Mouse (Mus musculus) stomach, postnatal 0 days (tissue): Measurements from ENCODE around the gene Slc35b2. TPM values are rescaled to one million over a fixed set of nuclear protein-coding genes. Genes with fewer than 3 reads are reported as not detected.

Source experiments
- ATAC-seq: fragments of 200-750 bp; cut with Nextera tagmentation; 2 replicates; pipeline ENCODE4 v1.8.0; 2017; ENCODE audit not compliant: low FRiP score, low TSS enrichment
- DNase-seq: peaks from one replicate; pipeline ENCODE4 v3.0.0-alpha.2; 2016; ENCODE audit warnings: low spot score
- H3K27ac ChIP-seq: fragments of 300-500 bp; sonication (generic); replicated peaks from 2 replicates; pipeline ENCODE4 v1.5.1; 2014; ENCODE audit warnings: mild to moderate bottlenecking, control low read depth
- H3K27me3 ChIP-seq: fragments of 300-500 bp; sonication (generic); 2 replicates; pipeline ENCODE4 v1.6.1; 2014; ENCODE audit warnings: low read length; ENCODE audit not compliant: control insufficient read depth, insufficient read depth
- H3K36me3 ChIP-seq: fragments of 300-500 bp; sonication (generic); 2 replicates; pipeline ENCODE4 v1.6.1; 2014; ENCODE audit warnings: low read length, mixed read lengths; ENCODE audit not compliant: control insufficient read depth, insufficient read depth
- H3K4me1 ChIP-seq: fragments of 300-500 bp; sonication (generic); replicated peaks from 2 replicates; pipeline ENCODE4 v1.6.1; 2014; ENCODE audit warnings: antibody characterized with exemption; ENCODE audit not compliant: control insufficient read depth, insufficient read depth
- H3K4me2 ChIP-seq: fragments of 300-500 bp; sonication (generic); replicated peaks from 2 replicates; pipeline ENCODE4 v1.6.1; 2014; ENCODE audit warnings: low read depth, mild to moderate bottlenecking, control low read depth, moderate library complexity
- H3K4me3 ChIP-seq: fragments of 300-500 bp; sonication (generic); 2 replicates; pipeline ENCODE4 v1.5.1; 2014; ENCODE audit warnings: low read depth, low read length, control low read depth
- H3K9ac ChIP-seq: fragments of 300-500 bp; sonication (generic); 2 replicates; pipeline ENCODE4 v1.6.1; 2014; ENCODE audit warnings: mild to moderate bottlenecking, low read length, control low read depth, mixed read lengths
- H3K9me3 ChIP-seq: fragments of 300-500 bp; sonication (generic); 2 replicates; pipeline ENCODE4 v1.6.1; 2016; ENCODE audit warnings: low read length; ENCODE audit not compliant: control insufficient read depth
- CTCF ChIP-seq: IDR thresholded peaks from 2 replicates; pipeline ENCODE4 v1.5.1; 2016; ENCODE audit warnings: antibody characterized with exemption, low read depth, mild to moderate bottlenecking, moderate library complexity
- EP300 ChIP-seq: optimal IDR thresholded peaks from 2 replicates; pipeline ENCODE3; 2016; ENCODE audit warnings: antibody characterized with exemption
- WGBS: fragments of 180-500 bp; shearing (Covaris S2); extraction: QIAGEN DNeasy Blood & Tissue Kit; methylation state at CpG from one replicate; pipeline ENCODE4 v1.1.7; 2014; 5-methylcytosine and 5-hydroxymethylcytosine counted together
- polyA plus RNA-seq: library from polyadenylated mRNA; unstranded; fragments of >200 nt; fragmentation: Nextera tagmentation; extraction: Ambion mirVana; gene quantifications from 2 replicates; pipeline ENCODE4 v1.2.1, GENCODE M21; 2015

The Slc35b2 gene
- polyA plus RNA-seq, 1 experiment from 2014 or later: 72.7 TPM

- Histone ChIP-seq H3K36me3 (no peaks in the 10 kb centered on the region), H3K4me3 (no peak overlapping the region), H3K27me3 (no peaks in the 10 kb centered on the region), H3K4me2 (no peak overlapping the region), H3K9me3 (no peaks in the 10 kb centered on the region), H3K4me1 (no peaks in the 10 kb centered on the region), H3K9ac (no peak overlapping the region), H3K27ac (no peak overlapping the region)
- DNase-seq (no peak), ATAC-seq (no peak)
- TF ChIP-seq EP300 (no peak), CTCF (peak; percentile 29)
- 43% methylated on average over 13 of the region's 13 CpGs for WGBS
Observed at GRCm38 (mm10) chr17:45530346-45530782, 33.3 kb upstream of the Slc35b2 start.

- no peak for ATAC-seq
Observed at GRCm38 (mm10) chr17:45532896-45533295, 30.8 kb upstream of the Slc35b2 start.

DNA sequence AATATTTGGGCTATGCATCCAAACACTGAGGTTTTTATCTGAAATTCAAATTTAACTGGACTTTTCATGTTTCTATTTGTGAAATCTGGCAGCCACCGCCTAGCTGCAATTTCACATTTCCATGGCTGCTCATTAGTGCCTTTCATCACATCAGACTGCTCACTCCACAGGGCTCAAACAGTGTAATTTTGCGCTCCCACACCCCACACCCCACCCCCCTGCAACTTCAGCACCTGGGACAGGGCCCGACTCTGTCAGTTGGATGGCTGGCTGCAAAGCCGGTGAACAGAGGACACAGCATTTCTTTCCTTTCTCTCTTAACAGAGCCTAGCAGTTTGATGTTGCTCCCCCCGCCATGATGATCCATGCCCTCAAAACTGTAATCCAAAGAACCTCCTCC, 27.4 kb upstream of the Slc35b2 start:
- Histone ChIP-seq H3K4me3 (no peak overlapping the region), H3K9ac (no peak overlapping the region), H3K27me3 (peaks cover 2% of the 10 kb centered on the region; the same call in 1 of the 2 replicates), H3K36me3 (no peaks in the 10 kb centered on the region), H3K4me2 (no peak overlapping the region), H3K9me3 (no peaks in the 10 kb centered on the region), H3K4me1 (no peaks in the 10 kb centered on the region), H3K27ac (no peak overlapping the region)
- DNase-seq (peak; percentile 64), ATAC-seq (no peak)
- TF ChIP-seq EP300 (no peak), CTCF (no peak)
- WGBS: 10% methylated on average over 5 of the region's 5 CpGs

More at GRCm38 (mm10) chr17:45532896-45533295, 30.8 kb upstream of the Slc35b2 start:
- DNase-seq: no peak
- peaks cover 2% of the 10 kb centered on the region; the same call in 1 of the 2 replicates for H3K27me3 ChIP-seq
- H3K4me2 ChIP-seq: no peak overlapping the region
- H3K27ac ChIP-seq: no peak overlapping the region
- H3K36me3 ChIP-seq: no peaks in the 10 kb centered on the region
- 53% methylated on average over 15 of the region's 15 CpGs for WGBS
- no peak for TF ChIP-seq CTCF
- no peak for TF ChIP-seq EP300
- no peak overlapping the region for H3K9ac ChIP-seq
- no peak overlapping the region for H3K4me3 ChIP-seq
- H3K4me1 ChIP-seq: no peaks in the 10 kb centered on the region
- H3K9me3 ChIP-seq: no peaks in the 10 kb centered on the region

DNA sequence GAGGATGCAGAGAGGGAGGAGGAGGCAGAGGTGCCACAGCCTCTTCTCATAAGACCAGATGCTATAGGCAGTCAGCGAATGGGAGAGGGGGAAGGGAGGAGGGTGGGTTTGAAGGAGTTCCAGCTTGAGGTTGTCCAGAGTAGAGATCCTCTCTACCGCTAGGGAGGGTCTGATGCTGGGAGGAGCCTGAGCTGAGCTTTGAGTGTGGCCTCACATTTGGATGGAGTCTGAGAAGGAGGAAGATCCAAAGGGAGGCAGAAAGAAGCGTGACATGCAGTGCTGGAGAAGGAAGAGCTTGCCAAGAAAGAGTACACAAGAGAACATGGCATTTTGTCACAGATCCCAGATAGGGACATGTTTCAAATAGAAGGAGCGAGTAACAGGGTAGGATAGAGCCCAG, 25.3 kb upstream of the Slc35b2 start:
- Histone ChIP-seq H3K27ac (no peak overlapping the region), H3K4me1 (no peaks in the 10 kb centered on the region), H3K9me3 (no peaks in the 10 kb centered on the region), H3K27me3 (peaks cover 2% of the 10 kb centered on the region; the same call in 1 of the 2 replicates), H3K4me3 (no peak overlapping the region), H3K36me3 (no peaks in the 10 kb centered on the region; the same call in 1 of the 2 replicates), H3K9ac (no peak overlapping the region), H3K4me2 (no peak overlapping the region)
- TF ChIP-seq CTCF: no peak
- TF ChIP-seq EP300: no peak
- DNase-seq (no peak), ATAC-seq (no peak)
- 52% methylated on average over 4 of the region's 4 CpGs for WGBS

DNA sequence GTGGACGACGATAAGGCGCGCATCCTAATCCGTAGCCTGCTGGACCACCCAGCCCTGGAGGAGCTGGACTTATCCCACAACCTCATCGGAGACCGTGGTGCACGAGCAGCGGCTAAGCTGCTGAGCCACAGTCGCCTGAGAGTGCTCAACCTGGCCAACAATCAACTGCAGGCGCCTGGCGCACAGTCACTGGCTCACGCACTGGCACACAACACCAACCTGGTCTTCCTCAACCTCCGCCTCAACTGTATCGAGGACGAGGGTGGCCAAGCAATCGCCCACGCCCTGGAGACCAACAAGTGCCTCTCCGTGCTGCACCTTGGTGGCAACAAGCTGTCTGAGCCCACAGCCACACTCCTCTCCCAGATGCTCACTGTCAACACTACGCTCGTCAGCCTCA, 24.0 kb upstream of the Slc35b2 start:
- Histone ChIP-seq H3K27ac (no peak overlapping the region), H3K9ac (no peak overlapping the region), H3K9me3 (no peaks in the 10 kb centered on the region), H3K27me3 (peaks cover 2% of the 10 kb centered on the region; the same call in 1 of the 2 replicates), H3K4me1 (no peaks in the 10 kb centered on the region), H3K36me3 (no peaks in the 10 kb centered on the region; the same call in 1 of the 2 replicates), H3K4me2 (no peak overlapping the region), H3K4me3 (no peak overlapping the region)
- ATAC-seq (no peak), DNase-seq (no peak)
- WGBS: 66% methylated on average over 21 of the region's 21 CpGs
- TF ChIP-seq CTCF: no peak
- no peak for TF ChIP-seq EP300

DNA sequence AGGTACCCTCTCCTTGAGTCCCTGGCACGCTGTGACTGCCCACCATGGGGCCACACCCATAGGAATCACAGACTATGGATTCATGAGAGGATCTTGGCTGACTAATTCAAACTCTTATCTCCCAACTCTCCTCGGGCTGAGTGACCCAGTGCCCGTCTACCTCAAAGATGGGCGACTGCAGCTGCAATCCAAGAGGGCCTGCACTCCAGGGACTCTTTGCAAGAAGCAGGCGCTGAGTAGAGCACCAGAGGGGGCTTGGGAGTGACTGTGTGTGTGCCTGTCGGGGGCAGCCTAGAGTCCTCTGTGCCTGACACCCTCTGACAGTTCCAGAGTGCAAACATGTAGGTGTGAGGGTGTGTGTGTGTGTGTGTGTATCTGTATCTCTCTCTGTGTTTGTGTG, 21.5 kb upstream of the Slc35b2 start:
- no peak for TF ChIP-seq EP300
- no peak for TF ChIP-seq CTCF
- no peak overlapping the region for H3K4me2 ChIP-seq
- no peaks in the 10 kb centered on the region for H3K9me3 ChIP-seq
- no peaks in the 10 kb centered on the region for H3K4me1 ChIP-seq
- no peak for ATAC-seq
- no peak overlapping the region for H3K27ac ChIP-seq
- no peak for DNase-seq
- no peak overlapping the region for H3K9ac ChIP-seq
- 26% methylated on average over 6 of the region's 6 CpGs for WGBS
- H3K36me3 ChIP-seq: no peaks in the 10 kb centered on the region; the same call in 1 of the 2 replicates
- H3K4me3 ChIP-seq: no peak overlapping the region
- H3K27me3 ChIP-seq: peaks cover 10% of the 10 kb centered on the region; the same call in 1 of the 2 replicates
